Mouse (Mus musculus) stomach, postnatal 0 days (tissue): ENCODE measurements around the gene Sfxn5. TPM values are rescaled to one million over a fixed set of nuclear protein-coding genes. Genes with fewer than 3 reads are reported as not detected.

Experiments used
- ATAC-seq: fragments of 200-750 bp; cut with Nextera tagmentation; 2 replicates; pipeline ENCODE4 v1.8.0; 2017; ENCODE audit not compliant: low FRiP score, low TSS enrichment
- DNase-seq: peaks from one replicate; pipeline ENCODE4 v3.0.0-alpha.2; 2016; ENCODE audit warnings: low spot score
- H3K27ac ChIP-seq: fragments of 300-500 bp; sonication (generic); replicated peaks from 2 replicates; pipeline ENCODE4 v1.5.1; 2014; ENCODE audit warnings: mild to moderate bottlenecking, control low read depth
- H3K27me3 ChIP-seq: fragments of 300-500 bp; sonication (generic); 2 replicates; pipeline ENCODE4 v1.6.1; 2014; ENCODE audit warnings: low read length; ENCODE audit not compliant: control insufficient read depth, insufficient read depth
- H3K36me3 ChIP-seq: fragments of 300-500 bp; sonication (generic); 2 replicates; pipeline ENCODE4 v1.6.1; 2014; ENCODE audit warnings: low read length, mixed read lengths; ENCODE audit not compliant: control insufficient read depth, insufficient read depth
- H3K4me1 ChIP-seq: fragments of 300-500 bp; sonication (generic); replicated peaks from 2 replicates; pipeline ENCODE4 v1.6.1; 2014; ENCODE audit warnings: antibody characterized with exemption; ENCODE audit not compliant: control insufficient read depth, insufficient read depth
- H3K4me2 ChIP-seq: fragments of 300-500 bp; sonication (generic); replicated peaks from 2 replicates; pipeline ENCODE4 v1.6.1; 2014; ENCODE audit warnings: low read depth, mild to moderate bottlenecking, control low read depth, moderate library complexity
- H3K4me3 ChIP-seq: fragments of 300-500 bp; sonication (generic); 2 replicates; pipeline ENCODE4 v1.5.1; 2014; ENCODE audit warnings: low read depth, low read length, control low read depth
- H3K9ac ChIP-seq: fragments of 300-500 bp; sonication (generic); 2 replicates; pipeline ENCODE4 v1.6.1; 2014; ENCODE audit warnings: mild to moderate bottlenecking, low read length, control low read depth, mixed read lengths
- H3K9me3 ChIP-seq: fragments of 300-500 bp; sonication (generic); 2 replicates; pipeline ENCODE4 v1.6.1; 2016; ENCODE audit warnings: low read length; ENCODE audit not compliant: control insufficient read depth
- CTCF ChIP-seq: IDR thresholded peaks from 2 replicates; pipeline ENCODE4 v1.5.1; 2016; ENCODE audit warnings: antibody characterized with exemption, low read depth, mild to moderate bottlenecking, moderate library complexity
- EP300 ChIP-seq: optimal IDR thresholded peaks from 2 replicates; pipeline ENCODE3; 2016; ENCODE audit warnings: antibody characterized with exemption
- WGBS: fragments of 180-500 bp; shearing (Covaris S2); extraction: QIAGEN DNeasy Blood & Tissue Kit; methylation state at CpG from one replicate; pipeline ENCODE4 v1.1.7; 2014; 5-methylcytosine and 5-hydroxymethylcytosine counted together
- polyA plus RNA-seq: library from polyadenylated mRNA; unstranded; fragments of >200 nt; fragmentation: Nextera tagmentation; extraction: Ambion mirVana; gene quantifications from 2 replicates; pipeline ENCODE4 v1.2.1, GENCODE M21; 2015

The Sfxn5 gene
- polyA plus RNA-seq, 1 experiment from 2014 or later = 8.4 TPM

DNA sequence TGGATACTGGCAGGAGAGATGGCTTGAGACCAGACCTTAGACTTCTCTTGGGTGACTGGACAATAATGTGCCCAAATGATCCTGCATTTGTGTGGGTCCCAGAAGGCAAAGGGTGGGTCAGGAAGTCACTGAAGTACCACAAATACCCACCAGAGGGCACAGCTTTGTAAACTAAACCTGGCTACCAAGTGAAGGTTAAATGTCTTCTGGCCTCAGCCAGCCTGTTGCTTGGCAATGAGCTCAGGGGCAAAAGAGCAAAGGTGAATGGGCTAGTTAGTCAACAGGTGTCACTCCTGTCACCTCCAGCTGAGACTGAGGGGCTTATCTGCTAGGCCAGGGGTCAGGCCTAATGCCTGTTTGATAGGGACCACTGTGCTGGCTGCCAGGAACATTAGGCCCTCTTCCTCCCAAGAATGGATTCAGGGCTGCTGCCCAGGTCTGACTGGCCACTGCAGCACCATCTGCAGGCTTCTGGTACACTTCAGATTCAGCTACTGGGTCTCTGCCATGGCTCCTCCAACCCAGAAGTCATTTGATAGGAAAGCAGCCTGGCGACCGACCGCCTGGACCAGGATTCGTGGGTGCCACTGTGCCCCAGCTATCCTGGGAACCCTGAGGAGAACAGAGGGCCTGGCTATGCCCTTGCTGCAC is 70.2 kb downstream of the Sfxn5 start:
- no peak overlapping the region for H3K9ac ChIP-seq
- no peaks in the 10 kb centered on the region for H3K36me3 ChIP-seq
- ATAC-seq = peak; percentile 17; the same call in 1 of the 2 replicates
- no peaks in the 10 kb centered on the region for H3K27me3 ChIP-seq
- no peaks in the 10 kb centered on the region for H3K4me1 ChIP-seq
- no peak overlapping the region for H3K4me3 ChIP-seq
- no peak overlapping the region for H3K4me2 ChIP-seq
- no peak for TF ChIP-seq EP300
- peak; percentile 77 for TF ChIP-seq CTCF
- 98% methylated on average over 4 of the region's 4 CpGs for WGBS
- DNase-seq = peak; percentile 60
- H3K9me3 ChIP-seq = no peaks in the 10 kb centered on the region
- no peak overlapping the region for H3K27ac ChIP-seq

DNA sequence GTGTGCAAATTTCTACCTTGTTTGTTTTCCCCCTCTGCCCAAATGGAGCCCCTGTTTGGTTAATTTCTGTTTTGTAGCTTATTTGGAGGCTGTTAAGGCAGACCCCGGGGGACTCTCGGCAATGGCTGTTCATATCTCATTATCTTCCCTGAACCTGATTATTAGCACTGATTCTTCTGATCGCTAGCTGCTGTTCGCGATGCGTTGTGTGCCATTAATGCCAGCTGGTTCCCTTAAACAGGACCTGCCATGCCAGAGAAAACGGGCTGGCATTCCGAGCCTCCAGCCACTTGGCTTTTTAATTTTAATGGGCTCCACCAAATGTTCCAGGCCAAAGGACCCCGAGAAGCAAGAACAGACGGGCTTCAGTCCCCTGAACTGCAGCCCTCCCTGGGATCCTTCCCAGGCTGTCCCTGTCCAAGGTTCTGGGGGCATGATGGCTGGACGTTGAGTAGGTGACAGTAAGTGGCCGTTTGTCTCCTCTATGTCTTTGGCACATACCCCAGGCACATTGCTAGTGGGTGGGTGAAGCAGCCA is 74.1 kb downstream of the Sfxn5 start:
- Histone ChIP-seq H3K9ac (no peak overlapping the region), H3K4me1 (no peaks in the 10 kb centered on the region), H3K27me3 (no peaks in the 10 kb centered on the region), H3K27ac (no peak overlapping the region), H3K4me3 (no peak overlapping the region), H3K4me2 (no peak overlapping the region), H3K36me3 (no peaks in the 10 kb centered on the region), H3K9me3 (no peaks in the 10 kb centered on the region)
- DNase-seq (no peak), ATAC-seq (no peak)
- WGBS = 80% methylated on average over 12 of the region's 12 CpGs
- TF ChIP-seq EP300 (no peak), CTCF (no peak)

DNA sequence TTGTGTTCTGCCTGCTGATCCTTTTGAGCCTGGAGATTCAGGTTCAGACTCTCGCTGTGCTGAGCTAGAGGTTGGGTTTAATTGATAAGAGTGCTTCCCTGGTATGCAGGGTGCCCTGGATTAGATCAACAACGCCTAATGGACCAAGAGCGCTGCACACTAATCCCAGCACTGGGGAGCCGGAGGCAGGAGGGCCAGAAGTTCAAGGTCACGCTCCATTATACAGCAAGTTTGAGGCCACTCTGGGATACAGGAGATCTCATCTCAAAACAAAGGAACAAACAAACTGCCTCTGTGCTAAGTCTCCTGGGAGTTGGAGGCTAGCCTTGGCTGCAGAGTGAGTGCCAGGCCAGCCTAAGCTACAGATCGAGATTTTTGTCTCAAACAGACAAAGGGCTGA is 77.6 kb downstream of the Sfxn5 start:
- no peaks in the 10 kb centered on the region for H3K36me3 ChIP-seq
- H3K4me3 ChIP-seq = no peak overlapping the region
- 73% methylated on average over 6 of the region's 6 CpGs for WGBS
- no peak overlapping the region for H3K9ac ChIP-seq
- H3K4me1 ChIP-seq = no peaks in the 10 kb centered on the region
- DNase-seq (no peak), ATAC-seq (no peak)
- no peak overlapping the region for H3K4me2 ChIP-seq
- H3K27me3 ChIP-seq = no peaks in the 10 kb centered on the region
- H3K27ac ChIP-seq = no peak overlapping the region
- H3K9me3 ChIP-seq = no peaks in the 10 kb centered on the region
- TF ChIP-seq EP300 (no peak), CTCF (no peak)

DNA sequence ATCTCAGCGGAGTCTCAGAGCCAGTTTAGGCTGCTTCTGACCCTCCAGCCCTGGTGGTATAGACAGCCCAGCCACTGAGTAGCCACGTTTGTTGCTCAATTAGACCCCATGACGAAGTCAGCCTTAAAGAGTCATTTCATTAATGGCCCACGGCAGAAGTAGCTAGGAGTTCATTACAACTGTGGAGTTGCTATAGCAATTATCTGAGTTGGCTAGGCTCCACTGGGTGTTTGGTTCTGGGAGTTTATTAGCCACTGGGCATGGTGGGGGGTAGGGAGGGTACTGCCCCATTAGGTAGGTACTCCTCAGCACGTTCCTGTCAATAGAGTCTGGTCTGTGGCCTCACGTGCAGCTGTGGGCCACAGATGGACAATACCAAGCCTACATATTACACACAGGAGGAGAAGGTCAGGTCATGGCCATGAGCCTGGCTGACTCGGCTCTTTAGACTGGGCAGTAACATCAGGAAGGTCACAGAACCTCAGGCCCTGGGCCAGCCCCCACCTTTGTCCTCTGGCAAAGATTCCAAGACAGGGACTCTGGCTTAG is 79.2 kb downstream of the Sfxn5 start:
- no peak for TF ChIP-seq CTCF
- no peak for TF ChIP-seq EP300
- H3K4me1 ChIP-seq = no peaks in the 10 kb centered on the region
- no peak overlapping the region for H3K4me3 ChIP-seq
- no peaks in the 10 kb centered on the region for H3K9me3 ChIP-seq
- no peaks in the 10 kb centered on the region for H3K27me3 ChIP-seq
- DNase-seq (peak; percentile 42), ATAC-seq (0 out of 2 replicates have a peak, but pooled peaks have one; percentile 28)
- no peak overlapping the region for H3K27ac ChIP-seq
- WGBS = 56% methylated on average over 7 of the region's 7 CpGs
- no peaks in the 10 kb centered on the region for H3K36me3 ChIP-seq
- H3K4me2 ChIP-seq = no peak overlapping the region
- H3K9ac ChIP-seq = no peak overlapping the region

DNA sequence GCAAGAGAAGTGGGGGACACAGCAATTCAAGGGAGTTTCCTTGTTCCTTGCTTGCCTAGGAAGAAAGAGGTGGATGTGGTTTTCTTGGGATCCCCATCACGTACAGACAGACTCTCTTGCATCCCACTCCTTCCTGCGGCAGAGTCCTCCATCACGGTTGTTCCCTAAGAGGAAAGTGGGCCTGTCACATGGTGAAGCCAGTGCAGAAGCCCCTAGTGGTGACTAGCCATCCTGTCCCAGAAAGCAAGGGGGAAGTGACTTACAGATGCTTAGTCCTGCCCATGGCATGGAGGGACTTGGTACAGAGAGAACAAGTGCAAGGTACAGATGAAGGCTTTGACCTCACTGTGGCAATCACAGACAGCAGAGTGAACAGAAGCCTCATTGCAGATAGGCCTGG is 79.9 kb downstream of the Sfxn5 start:
- Histone ChIP-seq H3K9ac (no peak overlapping the region), H3K4me2 (no peak overlapping the region), H3K4me1 (no peaks in the 10 kb centered on the region), H3K9me3 (no peaks in the 10 kb centered on the region), H3K27me3 (no peaks in the 10 kb centered on the region), H3K4me3 (no peak overlapping the region), H3K27ac (no peak overlapping the region), H3K36me3 (no peaks in the 10 kb centered on the region)
- 66% methylated on average over 3 of the region's 3 CpGs for WGBS
- TF ChIP-seq EP300 (no peak), CTCF (peak; percentile 44)
- ATAC-seq (no peak), DNase-seq (no peak)
